Mouse (Mus musculus) frontal cortex, adult 2 months (tissue): ENCODE data around the gene Tmem150c. TPM values are rescaled to one million over a fixed set of nuclear protein-coding genes. Genes with fewer than 3 reads are reported as not detected.

ENCODE experiments used
- DNase-seq, 2 experiments: peaks; one replicate each; pipeline ENCODE4 v3.0.0; 2022; ENCODE audit warnings: low spot score in 1 of 2; ENCODE audit errors: extremely low spot score in 1 of 2
- polyA plus RNA-seq: library from polyadenylated mRNA; depleted of rRNA; stranded (reverse); fragments of >200 nt; gene quantifications from 2 replicates; pipeline ENCODE4 v1.2.3, GENCODE M21; 2012

Tmem150c gene
- polyA plus RNA-seq, 1 experiment: 27.6 TPM

- DNase-seq: no peak
Observed at GRCm38 (mm10) chr5:100057461-100058209, 102.0 kb downstream of the Tmem150c start.

- DNase-seq: no peak
Observed at GRCm38 (mm10) chr5:100055866-100056369, 103.7 kb downstream of the Tmem150c start.

GRCm38 (mm10) chr5:100054807-100055547 lies 104.6 kb downstream of the Tmem150c start:
- DNase-seq: no peak

GRCm38 (mm10) chr5:100052728-100053127 lies 106.9 kb downstream of the Tmem150c start:
- peak in 1 of 2 experiments; percentile 42 for DNase-seq

- no peak for DNase-seq
Observed at GRCm38 (mm10) chr5:100049904-100050303, 109.7 kb downstream of the Tmem150c start.

GRCm38 (mm10) chr5:100047871-100048270 lies 111.7 kb downstream of the Tmem150c start:
- DNase-seq: no peak

- no peak for DNase-seq
Observed at GRCm38 (mm10) chr5:100047143-100047640, 112.4 kb downstream of the Tmem150c start.

- DNase-seq: no peak
Observed at GRCm38 (mm10) chr5:100046096-100046495, 113.5 kb downstream of the Tmem150c start.

GRCm38 (mm10) chr5:100044621-100045020 lies 115.0 kb downstream of the Tmem150c start:
- DNase-seq: no peak

- no peak for DNase-seq
Observed at GRCm38 (mm10) chr5:100044030-100044429, 115.6 kb downstream of the Tmem150c start.

GRCm38 (mm10) chr5:100043361-100043760 lies 116.2 kb downstream of the Tmem150c start:
- no peak for DNase-seq

GRCm38 (mm10) chr5:100042467-100042866 lies 117.1 kb downstream of the Tmem150c start:
- no peak for DNase-seq

GRCm38 (mm10) chr5:100041272-100041671 lies 118.3 kb downstream of the Tmem150c start:
- no peak for DNase-seq

GRCm38 (mm10) chr5:100040281-100040784 lies 119.3 kb downstream of the Tmem150c start:
- peak in 1 of 2 experiments; percentile 45 for DNase-seq

GRCm38 (mm10) chr5:100039602-100040142 lies 119.9 kb downstream of the Tmem150c start, which contains the start of the genes Hnrnpdl and Enoph1:
Gene Hnrnpdl, minus strand, starts transcription at chr5:100039664.
Gene Enoph1, plus strand, starts transcription at chr5:100039985.
- peak; percentile 91 to 97 for DNase-seq

GRCm38 (mm10) chr5:100038714-100039601 lies 120.7 kb downstream of the Tmem150c start:
- peak; percentile 82 to 98 for DNase-seq

GRCm38 (mm10) chr5:100037965-100038713 lies 121.5 kb downstream of the Tmem150c start:
- DNase-seq: peak; percentile 60 to 89

- no peak for DNase-seq
Observed at GRCm38 (mm10) chr5:100036681-100037080, 122.9 kb downstream of the Tmem150c start.

- DNase-seq: no peak
Observed at GRCm38 (mm10) chr5:100035950-100036349, 123.7 kb downstream of the Tmem150c start.
